Mouse (Mus musculus): ENCODE measurements around the gene Tsku.

Tsku gene

GRCm38 (mm10) chr7:98359951-98360620 lies 1.0 kb downstream of the Tsku start:
- DNase-seq (ENCODE audit: low read depth, low spot score): peak; percentile 86

- no peak for DNase-seq (ENCODE audit: low read depth, low spot score)
Measured at GRCm38 (mm10) chr7:98358016-98358415, 3.1 kb downstream of the Tsku start.

- no peak for DNase-seq (ENCODE audit: low read depth, low spot score)
Measured at GRCm38 (mm10) chr7:98357324-98357723, 3.8 kb downstream of the Tsku start.

- DNase-seq (ENCODE audit: low read depth, low spot score): peak; percentile 19
Measured at GRCm38 (mm10) chr7:98354921-98355310, 6.2 kb downstream of the Tsku start.

GRCm38 (mm10) chr7:98354160-98354920 lies 6.8 kb downstream of the Tsku start:
- DNase-seq (ENCODE audit: low read depth, low spot score): no peak

GRCm38 (mm10) chr7:98353616-98354015 lies 7.5 kb downstream of the Tsku start:
- no peak for DNase-seq (ENCODE audit: low read depth, low spot score)

GRCm38 (mm10) chr7:98351523-98351922 lies 9.6 kb downstream of the Tsku start:
- DNase-seq (ENCODE audit: low read depth, low spot score): no peak

- no peak for DNase-seq (ENCODE audit: low read depth, low spot score)
Measured at GRCm38 (mm10) chr7:98349821-98350220, 11.3 kb downstream of the Tsku start.

GRCm38 (mm10) chr7:98349096-98349495 lies 12.0 kb downstream of the Tsku start:
- DNase-seq (ENCODE audit: low read depth, low spot score): peak; percentile 83

- peak; percentile 77 for DNase-seq (ENCODE audit: low read depth, low spot score)
Measured at GRCm38 (mm10) chr7:98348043-98348442, 13.1 kb downstream of the Tsku start.

GRCm38 (mm10) chr7:98347471-98347870 lies 13.7 kb downstream of the Tsku start:
- no peak for DNase-seq (ENCODE audit: low read depth, low spot score)

- no peak for DNase-seq (ENCODE audit: low read depth, low spot score)
Measured at GRCm38 (mm10) chr7:98345036-98345435, 16.1 kb downstream of the Tsku start.

- peak; percentile 53 for DNase-seq (ENCODE audit: low read depth, low spot score)
Measured at GRCm38 (mm10) chr7:98344361-98344760, 16.8 kb downstream of the Tsku start.

- DNase-seq (ENCODE audit: low read depth, low spot score): no peak
Measured at GRCm38 (mm10) chr7:98342249-98342648, 18.9 kb downstream of the Tsku start.

GRCm38 (mm10) chr7:98341475-98341874 lies 19.7 kb downstream of the Tsku start:
- peak; percentile 89 for DNase-seq (ENCODE audit: low read depth, low spot score)

- DNase-seq (ENCODE audit: low read depth, low spot score): no peak
Measured at GRCm38 (mm10) chr7:98340343-98340742, 20.8 kb downstream of the Tsku start.

GRCm38 (mm10) chr7:98333987-98334386 lies 27.1 kb downstream of the Tsku start:
- DNase-seq (ENCODE audit: low read depth, low spot score): no peak

GRCm38 (mm10) chr7:98333507-98333906 lies 27.6 kb downstream of the Tsku start:
- no peak for DNase-seq (ENCODE audit: low read depth, low spot score)

- no peak for DNase-seq (ENCODE audit: low read depth, low spot score)
Measured at GRCm38 (mm10) chr7:98332678-98333397, 28.3 kb downstream of the Tsku start.

- no peak for DNase-seq (ENCODE audit: low read depth, low spot score)
Measured at GRCm38 (mm10) chr7:98331932-98332331, 29.2 kb downstream of the Tsku start.

GRCm38 (mm10) chr7:98330375-98331002 lies 30.6 kb downstream of the Tsku start:
- DNase-seq (ENCODE audit: low read depth, low spot score): peak; percentile 90
